Mouse (Mus musculus) right cerebral cortex, postnatal 10 days (tissue): ENCODE measurements around the gene Gm21974.
A peak's percentile ranks its signal among the peaks of the same experiment; 100 is the strongest.
"Not testable (repeated sequence)": the region's sequence is repeated elsewhere in the genome, so short reads cannot be mapped to it uniquely, and the experiment has no call there.

Experiments used
- DNase-seq, 2 experiments: peaks; one replicate each; pipeline ENCODE4 v3.0.0; 2021; ENCODE audit warnings: low spot score in 2 of 2

Gm21974 gene

GRCm38 (mm10) chr7:127915293-127915692, 20.0 kb upstream of the Gm21974 start:
- DNase-seq, result no peak

- DNase-seq, result no peak
Measured at GRCm38 (mm10) chr7:127912938-127913337, 17.7 kb upstream of the Gm21974 start.

GRCm38 (mm10) chr7:127912190-127912871, 17.1 kb upstream of the Gm21974 start, which contains the start of gene Kat8:
TSS of gene Kat8 (plus strand) at chr7:127912516.
- DNase-seq, result peak; percentile 92 to 94

GRCm38 (mm10) chr7:127908656-127909055, 13.4 kb upstream of the Gm21974 start:
- no peak for DNase-seq

- DNase-seq, result no peak
Measured at GRCm38 (mm10) chr7:127907939-127908338, 12.7 kb upstream of the Gm21974 start.

- peak; percentile 87 to 92 for DNase-seq
Measured at GRCm38 (mm10) chr7:127903971-127904796, 8.9 kb upstream of the Gm21974 start, which contains the start of gene Bckdk. TSS of gene Bckdk (plus strand) at chr7:127904082.

GRCm38 (mm10) chr7:127901772-127902171, 6.5 kb upstream of the Gm21974 start:
- no peak for DNase-seq

- no peak for DNase-seq
Measured at GRCm38 (mm10) chr7:127899997-127900396, 4.7 kb upstream of the Gm21974 start.

- DNase-seq, result no peak
Measured at GRCm38 (mm10) chr7:127898179-127898956, 3.1 kb upstream of the Gm21974 start.

GRCm38 (mm10) chr7:127897542-127897941, 2.3 kb upstream of the Gm21974 start:
- no peak for DNase-seq

- DNase-seq, result peak in 1 of 2 experiments; percentile 64
Measured at GRCm38 (mm10) chr7:127896384-127896783, 1.1 kb upstream of the Gm21974 start.

GRCm38 (mm10) chr7:127895891-127896290, 637 bp upstream of the Gm21974 start:
- DNase-seq, result not testable (repeated sequence)

GRCm38 (mm10) chr7:127894480-127894879, 774 bp downstream of the Gm21974 start:
- no peak for DNase-seq

- no peak for DNase-seq
Measured at GRCm38 (mm10) chr7:127890798-127891197, 4.5 kb downstream of the Gm21974 start, which contains the start of gene Prss53. TSS of gene Prss53 (minus strand) at chr7:127890970.

GRCm38 (mm10) chr7:127888821-127889220, 6.4 kb downstream of the Gm21974 start:
- DNase-seq, result no peak

- no peak for DNase-seq
Measured at GRCm38 (mm10) chr7:127887781-127888180, 7.5 kb downstream of the Gm21974 start.

GRCm38 (mm10) chr7:127887191-127887590, 8.1 kb downstream of the Gm21974 start:
- DNase-seq, result no peak

GRCm38 (mm10) chr7:127886551-127886950, 8.7 kb downstream of the Gm21974 start:
- DNase-seq, result no peak

GRCm38 (mm10) chr7:127885951-127886350, 9.3 kb downstream of the Gm21974 start:
- no peak for DNase-seq

- no peak for DNase-seq
Measured at GRCm38 (mm10) chr7:127880431-127880830, 14.8 kb downstream of the Gm21974 start.

GRCm38 (mm10) chr7:127879301-127879700, 16.0 kb downstream of the Gm21974 start:
- no peak for DNase-seq
